Mouse (Mus musculus): ENCODE measurements around the gene Il3.
"Not testable (repeated sequence)": the region's sequence is repeated elsewhere in the genome, so short reads cannot be mapped to it uniquely, and the experiment has no call there.

GRCm38 (mm10) chr11:54297471-54297870, 30.4 kb upstream of the Il3 start:
- not testable (repeated sequence) for TF ChIP-seq POLR2A (IDR thresholded peaks at IDR 0.05; ENCODE audit: control insufficient read depth, extremely low read depth, insufficient read depth, low read length, poor library complexity); CTCF (IDR thresholded peaks at IDR 0.05; ENCODE audit: borderline replicate concordance, control insufficient read depth, extremely low read depth, insufficient read depth, low read length, poor library complexity)

All from thymus, adult 2 months (tissue).